Mouse (Mus musculus): ENCODE measurements around the gene Kcnj11.

DNA sequence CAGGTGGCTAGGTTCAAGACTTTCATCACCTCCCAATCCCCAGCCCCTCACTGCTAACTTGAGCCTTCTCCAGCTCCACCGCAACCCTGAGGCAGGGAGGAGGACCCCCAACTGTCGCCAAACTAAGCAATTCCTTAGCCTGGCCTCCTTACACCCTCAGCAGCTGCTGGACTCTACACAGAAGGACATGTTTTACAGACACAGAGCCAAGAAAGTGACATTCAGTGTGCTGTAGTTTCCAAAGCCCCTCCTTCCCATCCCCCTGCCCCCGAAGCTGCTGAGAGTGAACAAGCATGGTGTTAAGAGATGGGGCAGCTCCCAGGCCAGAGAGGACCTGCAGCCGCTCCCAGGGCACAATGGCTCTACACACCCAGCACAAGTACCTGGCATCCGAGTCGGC, 23.9 kb upstream of the Kcnj11 start:
- TF ChIP-seq CTCF (IDR thresholded peaks at IDR 0.05; ENCODE audit: extremely low read depth, insufficient read length, insufficient replicate concordance, low read depth, low read length) (no peak), POLR2A (IDR thresholded peaks at IDR 0.05; ENCODE audit: low read depth, low read length) (no peak)

All from small intestine, adult 2 months (tissue).